Mouse (Mus musculus) hindbrain, postnatal 0 days (tissue): ENCODE results near the gene 1700001K19Rik. TPM values are rescaled to one million over a fixed set of nuclear protein-coding genes. Genes with fewer than 3 reads are reported as not detected.

Experiments
- ATAC-seq: fragments of 200-750 bp; cut with Nextera tagmentation; 2 replicates; pipeline ENCODE4 v1.8.0; 2017; ENCODE audit warnings: mild to moderate bottlenecking, moderate TSS enrichment, moderate library complexity
- DNase-seq: peaks from one replicate; pipeline ENCODE4 v3.0.0-alpha.2; 2015; ENCODE audit warnings: low spot score
- H3K27ac ChIP-seq: fragments of 300-500 bp; sonication (generic); 2 replicates; pipeline ENCODE4 v1.5.1; 2014; ENCODE audit warnings: mild to moderate bottlenecking
- H3K27me3 ChIP-seq: fragments of 300-500 bp; sonication (generic); 2 replicates; pipeline ENCODE4 v1.6.1; 2014; ENCODE audit warnings: low read length, mixed read lengths; ENCODE audit not compliant: insufficient read depth
- H3K36me3 ChIP-seq: fragments of 300-500 bp; sonication (generic); 2 replicates; pipeline ENCODE4 v1.6.1; 2014; ENCODE audit warnings: low read length, mixed read lengths; ENCODE audit not compliant: insufficient read depth
- H3K4me1 ChIP-seq: fragments of 300-500 bp; sonication (generic); 2 replicates; pipeline ENCODE4 v1.6.1; 2014; ENCODE audit warnings: antibody characterized with exemption, low read length, mixed read lengths; ENCODE audit not compliant: insufficient read depth
- H3K4me2 ChIP-seq: fragments of 300-500 bp; sonication (generic); 2 replicates; pipeline ENCODE4 v1.6.1; 2014; ENCODE audit warnings: low read depth, mild to moderate bottlenecking, low read length, moderate library complexity, mixed read lengths
- H3K4me3 ChIP-seq: fragments of 300-500 bp; sonication (generic); 2 replicates; pipeline ENCODE4 v1.5.1; 2014; ENCODE audit warnings: low read length
- H3K9ac ChIP-seq: fragments of 300-500 bp; sonication (generic); replicated peaks from 2 replicates; pipeline ENCODE4 v1.6.1; 2014; ENCODE audit warnings: mild to moderate bottlenecking, low read length, moderate library complexity, mixed read lengths
- H3K9me3 ChIP-seq: fragments of 300-500 bp; sonication (generic); 2 replicates; pipeline ENCODE4 v1.6.1; 2016; ENCODE audit warnings: low read length, mixed read lengths
- CTCF ChIP-seq: IDR thresholded peaks from 2 replicates; pipeline ENCODE4 v1.5.1; 2016; ENCODE audit warnings: antibody characterized with exemption, control low read depth, low read depth
- WGBS: fragments of 180-500 bp; shearing (Covaris S2); extraction: QIAGEN DNeasy Blood & Tissue Kit; methylation state at CpG from one replicate; pipeline ENCODE4 v1.1.7; 2014; 5-methylcytosine and 5-hydroxymethylcytosine counted together
- polyA plus RNA-seq: library from polyadenylated mRNA; unstranded; fragments of >200 nt; fragmentation: Nextera tagmentation; extraction: Ambion mirVana; gene quantifications from 2 replicates; pipeline ENCODE4 v1.2.1, GENCODE M21; 2015
- total RNA-seq: library from RNA; depleted of rRNA; stranded (reverse); fragments of >200 nt; gene quantifications from 2 replicates; pipeline ENCODE4 v1.2.3, GENCODE M21; 2014; rRNA removed

Gene 1700001K19Rik
- not detected in 2 replicates for total RNA-seq
- polyA plus RNA-seq = 0.15 and 0.44 TPM in 2 replicates

GRCm38 (mm10) chr12:110682561-110683299, at the start of gene 1700001K19Rik:
TSS of gene 1700001K19Rik (minus strand) at chr12:110682619.
- no peaks in the 10 kb centered on the region for H3K27me3 ChIP-seq
- no peak for DNase-seq

DNA sequence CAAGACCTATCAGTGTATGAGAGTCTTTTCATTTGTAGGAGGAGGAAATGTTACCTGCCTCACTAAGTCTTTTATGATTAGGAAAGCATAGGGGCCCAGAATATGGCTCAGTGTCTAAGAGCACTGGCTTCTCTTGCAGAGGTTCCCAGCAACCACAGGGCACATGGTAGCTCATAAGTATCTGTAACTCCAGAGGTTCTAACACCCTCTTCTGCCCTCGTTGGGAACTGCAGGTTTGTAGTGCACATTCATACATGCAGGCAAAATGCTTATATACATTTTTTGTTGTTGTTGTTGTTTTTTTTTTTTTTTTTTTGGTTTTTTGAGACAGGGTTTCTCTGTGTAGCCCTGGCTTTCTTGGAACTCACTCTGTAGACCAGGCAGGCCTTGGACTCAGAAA, 44.0 kb upstream of the 1700001K19Rik start:
- Histone ChIP-seq H3K27me3 (no peaks in the 10 kb centered on the region), H3K27ac (no peak overlapping the region), H3K9ac (no peak overlapping the region), H3K9me3 (no peaks in the 10 kb centered on the region), H3K4me3 (no peak overlapping the region), H3K4me2 (no peak overlapping the region), H3K4me1 (no peaks in the 10 kb centered on the region), H3K36me3 (no peaks in the 10 kb centered on the region)
- TF ChIP-seq CTCF = no peak
- no peak for ATAC-seq
- DNase-seq = no peak
- WGBS = 56% methylated on average over 1 of the region's 1 CpGs

More at GRCm38 (mm10) chr12:110682561-110683299, at the start of gene 1700001K19Rik:
- H3K4me2 ChIP-seq = no peak within 1 kb of the TSS
- no peaks in the 10 kb centered on the region for H3K4me1 ChIP-seq
- no peak within 1 kb of the TSS for H3K9ac ChIP-seq
- TF ChIP-seq CTCF = no peak
- no peak for ATAC-seq
- H3K36me3 ChIP-seq = peaks cover 9% of the 10 kb centered on the region
- no peaks in the 10 kb centered on the region for H3K9me3 ChIP-seq
- H3K4me3 ChIP-seq = no peak within 1 kb of the TSS
- no peak within 1 kb of the TSS for H3K27ac ChIP-seq
- WGBS = 71% methylated on average over 9 of the region's 9 CpGs

GRCm38 (mm10) chr12:110725489-110725888, 43.1 kb upstream of the 1700001K19Rik start:
- Histone ChIP-seq H3K4me3 (no peak overlapping the region), H3K27ac (no peak overlapping the region), H3K9ac (no peak overlapping the region), H3K4me1 (no peaks in the 10 kb centered on the region), H3K4me2 (no peak overlapping the region), H3K36me3 (no peaks in the 10 kb centered on the region), H3K9me3 (no peaks in the 10 kb centered on the region), H3K27me3 (no peaks in the 10 kb centered on the region)
- no peak for DNase-seq
- TF ChIP-seq CTCF = no peak
- no peak for ATAC-seq
- 88% methylated on average over 5 of the region's 5 CpGs for WGBS

DNA sequence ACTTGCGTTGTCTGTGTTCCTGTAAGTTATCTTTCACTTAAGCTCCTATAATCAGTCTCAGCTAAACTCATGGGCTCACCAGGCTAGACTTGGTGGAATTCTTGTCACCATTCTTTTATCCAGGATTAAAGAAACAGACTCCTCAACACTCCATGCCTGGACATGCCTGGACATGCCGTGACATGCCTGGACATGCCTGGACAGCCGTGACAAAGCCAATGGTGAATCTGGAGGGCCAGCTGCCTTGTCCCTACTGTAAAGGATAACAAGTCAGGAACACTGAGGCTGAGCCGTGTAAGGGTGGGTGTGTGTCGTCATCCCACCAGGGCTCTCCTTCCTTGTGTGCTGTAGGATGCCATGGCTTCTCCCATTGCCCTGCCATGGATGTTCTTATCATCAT, 42.6 kb upstream of the 1700001K19Rik start:
- TF ChIP-seq CTCF = no peak
- H3K4me3 ChIP-seq = no peak overlapping the region

GRCm38 (mm10) chr12:110716004-110716403, 33.6 kb upstream of the 1700001K19Rik start:
- TF ChIP-seq CTCF = no peak
- no peak overlapping the region for H3K4me3 ChIP-seq
- 32% methylated on average over 5 of the region's 5 CpGs for WGBS
- H3K9ac ChIP-seq = no peak overlapping the region
- H3K27ac ChIP-seq = no peak overlapping the region
- H3K4me1 ChIP-seq = no peaks in the 10 kb centered on the region
- no peak overlapping the region for H3K4me2 ChIP-seq
- H3K9me3 ChIP-seq = no peaks in the 10 kb centered on the region
- no peak for DNase-seq
- no peaks in the 10 kb centered on the region for H3K36me3 ChIP-seq
- H3K27me3 ChIP-seq = no peaks in the 10 kb centered on the region
- no peak for ATAC-seq

More for the DNA sequence above, 42.6 kb upstream of the 1700001K19Rik start:
- Histone ChIP-seq H3K27me3 (no peaks in the 10 kb centered on the region), H3K27ac (no peak overlapping the region), H3K36me3 (no peaks in the 10 kb centered on the region), H3K9ac (no peak overlapping the region), H3K4me1 (no peaks in the 10 kb centered on the region), H3K4me2 (no peak overlapping the region), H3K9me3 (no peaks in the 10 kb centered on the region)
- DNase-seq (no peak), ATAC-seq (no peak)
- 95% methylated on average over 5 of the region's 5 CpGs for WGBS

DNA sequence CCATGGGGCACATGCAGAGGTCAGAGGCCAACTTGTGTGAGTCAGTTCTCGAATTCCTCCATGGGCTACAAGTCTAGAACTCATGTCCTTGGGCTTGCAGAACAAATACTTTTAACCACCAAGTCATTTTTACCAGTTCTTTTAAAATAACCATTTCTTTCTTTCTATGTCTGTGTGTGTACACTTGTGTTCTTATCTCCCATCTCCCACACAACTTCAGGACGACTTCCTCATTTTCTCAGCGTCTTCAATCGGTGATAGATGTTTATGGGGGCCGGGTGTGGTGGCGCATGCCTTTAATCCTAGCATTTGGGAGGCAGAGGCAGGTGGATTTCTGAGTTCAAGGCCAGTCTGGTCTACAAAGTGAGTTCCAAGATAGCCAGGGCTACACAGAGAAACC, 31.8 kb upstream of the 1700001K19Rik start:
- TF ChIP-seq CTCF = no peak
- H3K4me3 ChIP-seq = no peak overlapping the region
- no peak overlapping the region for H3K9ac ChIP-seq
- WGBS = 94% methylated on average over 6 of the region's 6 CpGs
- H3K4me1 ChIP-seq = no peaks in the 10 kb centered on the region
- H3K9me3 ChIP-seq = no peaks in the 10 kb centered on the region
- no peaks in the 10 kb centered on the region for H3K36me3 ChIP-seq
- no peak for DNase-seq
- H3K27me3 ChIP-seq = no peaks in the 10 kb centered on the region
- H3K4me2 ChIP-seq = no peak overlapping the region
- no peak overlapping the region for H3K27ac ChIP-seq
- ATAC-seq = no peak

GRCm38 (mm10) chr12:110713784-110714183, 31.4 kb upstream of the 1700001K19Rik start:
- H3K27me3 ChIP-seq = no peaks in the 10 kb centered on the region

More at GRCm38 (mm10) chr12:110713784-110714183, 31.4 kb upstream of the 1700001K19Rik start:
- 96% methylated on average over 6 of the region's 6 CpGs for WGBS
- H3K27ac ChIP-seq = no peak overlapping the region
- peak; percentile 45 for TF ChIP-seq CTCF
- H3K9me3 ChIP-seq = no peaks in the 10 kb centered on the region
- no peak for DNase-seq
- H3K4me3 ChIP-seq = no peak overlapping the region
- no peak overlapping the region for H3K9ac ChIP-seq
- no peaks in the 10 kb centered on the region for H3K4me1 ChIP-seq
- H3K36me3 ChIP-seq = no peaks in the 10 kb centered on the region
- no peak for ATAC-seq
- no peak overlapping the region for H3K4me2 ChIP-seq
